Mouse (Mus musculus) monocyte, adult 5-6 weeks (primary cell): Measurements from ENCODE around the gene Strn. TPM values are rescaled to one million over a fixed set of nuclear protein-coding genes. Genes with fewer than 3 reads are reported as not detected.
"Not testable (repeated sequence)": the region's sequence is repeated elsewhere in the genome, so short reads cannot be mapped to it uniquely, and the experiment has no call there.

Experiments used
- ATAC-seq: fragments of 153-309, 156-312 bp; replicated peaks from 2 replicates; pipeline ENCODE4 v1.8.0; 2017; ENCODE audit warnings: mild to moderate bottlenecking; ENCODE audit not compliant: low TSS enrichment, insufficient number of reproducible peaks, severe bottlenecking, poor library complexity, low FRiP score
- total RNA-seq: library from RNA; stranded (forward); fragments of 200-1000, 200-491, 200-594 nt; gene quantifications from 3 replicates; pipeline ENCODE4 v1.2.3, GENCODE M21; 2017

Gene Strn
- total RNA-seq, 1 experiment from 2014 or later = 30.8 TPM

DNA sequence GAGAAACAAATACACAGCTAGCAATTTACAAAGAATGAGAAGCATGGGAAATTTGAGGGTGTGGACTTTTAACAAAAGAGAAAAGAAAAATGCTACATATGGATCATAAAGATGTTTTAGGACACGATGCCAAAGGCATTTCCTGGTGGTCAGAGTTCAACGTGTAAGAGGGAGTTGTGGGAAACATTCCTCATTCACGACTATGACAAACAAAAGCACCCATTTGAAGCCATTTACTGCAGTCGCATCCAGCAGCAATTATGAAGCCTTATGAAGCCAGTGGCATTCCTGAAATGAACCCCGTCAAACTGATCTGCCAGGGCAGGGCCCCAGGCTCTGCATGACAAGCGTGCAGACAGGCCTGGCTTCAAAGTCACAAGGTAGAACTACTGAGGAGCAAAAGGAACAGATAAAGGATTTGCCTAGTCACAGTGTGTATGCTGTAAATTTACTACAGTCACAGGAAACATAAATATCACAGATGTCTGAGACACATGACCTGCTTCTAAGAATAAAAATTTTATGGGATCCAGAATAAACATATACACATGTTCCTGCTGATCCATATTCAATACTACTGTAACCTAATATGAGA is 12.4 kb downstream of the Strn start:
- no peak for ATAC-seq

- no peak for ATAC-seq
Observed at GRCm38 (mm10) chr17:78721690-78722089, 15.3 kb downstream of the Strn start.

DNA sequence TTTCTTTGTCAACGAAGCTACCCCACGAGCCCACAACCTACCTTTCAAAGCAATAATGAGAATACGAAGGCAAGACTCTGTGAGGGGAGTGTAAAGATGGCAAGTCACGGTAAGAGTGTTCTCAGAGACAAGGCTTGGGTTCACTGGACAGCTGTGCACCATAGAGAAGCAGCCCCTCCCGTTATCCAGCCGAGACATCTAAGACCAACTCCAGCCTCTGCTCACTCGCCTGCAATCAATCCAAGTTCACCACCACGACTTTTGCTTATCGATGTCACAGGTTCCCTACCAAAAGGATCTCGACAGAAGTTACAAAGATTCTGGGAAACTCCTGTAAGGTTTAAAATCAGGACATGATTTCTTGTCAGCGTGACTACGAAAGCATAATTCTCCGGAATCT is 17.9 kb downstream of the Strn start:
- no peak for ATAC-seq

DNA sequence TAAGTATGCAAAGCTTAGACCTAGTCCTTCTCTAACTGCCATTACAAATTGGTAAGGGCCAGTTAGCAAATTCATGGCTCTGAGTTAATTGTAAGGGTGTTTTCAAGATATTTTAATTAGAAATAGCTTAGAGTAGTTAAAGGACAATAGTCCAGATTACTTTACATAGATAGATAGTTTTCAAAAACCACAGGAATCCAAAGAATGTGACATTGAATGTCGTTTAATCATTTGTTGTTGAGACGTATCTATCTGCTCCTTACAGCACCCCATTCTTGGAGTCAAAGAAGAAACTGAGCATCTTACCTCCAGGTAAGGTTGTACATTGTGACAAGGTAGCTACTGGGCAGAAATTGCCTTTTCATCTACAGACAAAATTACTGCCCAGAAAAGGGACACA is 26.7 kb downstream of the Strn start:
- no peak for ATAC-seq

GRCm38 (mm10) chr17:78708422-78708821 is 28.6 kb downstream of the Strn start:
- no peak for ATAC-seq

GRCm38 (mm10) chr17:78702988-78703387 is 34.0 kb downstream of the Strn start:
- no peak for ATAC-seq

DNA sequence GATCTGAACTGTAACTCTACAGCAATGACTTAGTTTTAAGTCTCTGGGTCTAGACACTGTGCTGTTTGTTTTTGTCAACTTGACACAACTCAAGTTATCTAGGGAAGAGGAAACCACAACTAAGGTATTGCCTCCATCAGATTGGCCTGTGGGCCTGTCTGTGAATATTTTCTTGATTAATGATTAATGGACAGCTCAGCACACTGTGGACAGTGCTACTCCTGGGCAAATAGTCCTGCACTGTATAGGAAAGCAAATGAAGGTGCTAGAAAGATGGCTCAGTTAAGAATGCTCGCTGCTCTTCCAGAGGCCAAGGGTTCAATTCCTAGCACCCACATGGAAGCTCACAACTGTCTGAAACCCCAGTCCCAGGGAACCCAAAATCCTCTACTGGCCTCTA is 38.0 kb downstream of the Strn start:
- ATAC-seq = no peak

DNA sequence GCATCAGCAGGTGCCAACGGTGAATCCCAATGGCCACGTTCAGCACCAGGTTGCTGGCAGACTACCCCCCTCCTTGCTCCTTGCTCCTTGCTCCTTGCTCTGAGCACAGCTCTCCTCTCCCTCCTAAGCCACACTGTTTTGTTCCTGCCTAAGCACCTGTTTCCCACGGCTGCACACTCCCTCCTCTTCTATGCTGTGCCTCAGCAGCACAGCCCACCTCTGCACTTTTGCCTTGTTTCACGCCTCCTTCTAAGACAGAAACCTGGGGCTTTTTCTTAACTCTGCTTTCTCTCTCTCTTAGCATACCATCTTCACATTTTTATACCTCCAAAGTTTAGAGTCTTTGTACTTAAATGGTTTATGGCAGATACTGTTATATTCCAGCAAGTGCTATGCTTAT is 39.5 kb downstream of the Strn start:
- ATAC-seq = no peak

GRCm38 (mm10) chr17:78696922-78697321 is 40.1 kb downstream of the Strn start:
- no peak for ATAC-seq

GRCm38 (mm10) chr17:78689231-78689630 is 47.8 kb downstream of the Strn start:
- ATAC-seq = not testable (repeated sequence)

- no peak for ATAC-seq
Observed at GRCm38 (mm10) chr17:78687971-78688370, 49.0 kb downstream of the Strn start.

DNA sequence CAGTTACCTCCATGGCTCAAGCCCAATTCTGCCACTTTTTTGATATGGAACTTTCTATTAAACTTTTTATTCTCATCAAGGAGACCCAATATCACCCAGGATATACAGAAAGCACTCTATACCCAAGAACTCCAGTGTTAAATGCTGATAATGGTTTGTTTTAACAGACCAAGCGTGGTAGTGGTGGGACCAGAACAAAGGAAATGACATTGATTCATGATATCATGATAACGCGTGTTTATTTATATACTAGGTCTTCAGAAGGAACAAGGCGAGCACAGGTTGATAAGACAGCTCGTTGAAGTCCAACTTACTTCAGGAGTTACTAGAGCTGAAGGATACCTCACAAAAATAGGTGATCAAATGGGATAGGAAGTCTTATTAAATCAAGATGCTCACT is 52.0 kb downstream of the Strn start:
- ATAC-seq = no peak

GRCm38 (mm10) chr17:78682351-78682750 is 54.6 kb downstream of the Strn start:
- no peak for ATAC-seq

GRCm38 (mm10) chr17:78679503-78679902 is 57.5 kb downstream of the Strn start:
- no peak for ATAC-seq

DNA sequence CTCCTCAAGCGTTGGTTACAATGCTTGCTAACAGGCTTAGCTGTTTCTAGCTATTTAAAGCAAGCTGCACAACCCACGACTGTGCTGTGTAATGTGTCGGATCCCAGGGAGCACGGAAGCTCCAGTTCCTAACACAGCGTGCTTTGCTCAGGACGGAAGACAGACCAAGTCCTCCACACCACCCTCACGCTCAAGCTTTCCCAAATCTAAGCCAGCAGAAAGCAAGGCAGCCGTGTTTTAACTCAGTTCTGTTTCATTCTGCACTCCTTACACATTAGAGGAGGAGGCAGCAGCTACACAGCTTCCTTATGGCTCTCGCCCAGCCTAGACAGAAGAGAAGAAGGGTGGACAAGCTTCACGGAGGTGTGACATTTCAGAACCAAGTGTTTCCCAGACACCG is 60.2 kb downstream of the Strn start:
- ATAC-seq = no peak

DNA sequence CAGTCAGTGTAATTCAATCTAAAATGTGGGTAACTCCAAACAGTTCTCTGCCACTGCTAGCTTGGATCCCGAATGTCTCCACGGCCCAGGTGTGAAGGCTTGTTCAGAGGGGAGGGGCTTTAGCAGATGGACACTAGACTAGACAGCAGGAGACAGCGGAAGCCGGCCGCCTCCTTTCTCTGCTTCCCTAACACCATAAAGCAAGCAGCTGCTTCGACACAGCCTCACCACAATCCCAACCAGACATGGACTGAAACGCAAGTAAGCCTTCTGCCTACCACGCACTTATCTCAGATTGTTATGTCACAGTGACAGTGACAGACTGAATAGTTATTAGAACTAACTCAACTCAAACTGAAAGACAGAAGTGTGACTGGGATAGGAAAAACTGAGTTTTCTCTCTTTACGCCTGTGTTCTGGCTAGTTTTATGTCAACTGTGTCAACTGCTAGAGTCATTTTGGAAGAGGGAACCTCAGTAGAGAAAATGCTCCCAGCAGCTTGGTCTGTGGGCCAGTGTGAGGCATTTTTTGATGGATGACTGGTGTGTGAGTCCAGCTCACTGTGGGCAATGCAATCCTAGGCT is 71.9 kb downstream of the Strn start:
- ATAC-seq = no peak

GRCm38 (mm10) chr17:78654841-78655240 is 82.2 kb downstream of the Strn start:
- no peak for ATAC-seq

DNA sequence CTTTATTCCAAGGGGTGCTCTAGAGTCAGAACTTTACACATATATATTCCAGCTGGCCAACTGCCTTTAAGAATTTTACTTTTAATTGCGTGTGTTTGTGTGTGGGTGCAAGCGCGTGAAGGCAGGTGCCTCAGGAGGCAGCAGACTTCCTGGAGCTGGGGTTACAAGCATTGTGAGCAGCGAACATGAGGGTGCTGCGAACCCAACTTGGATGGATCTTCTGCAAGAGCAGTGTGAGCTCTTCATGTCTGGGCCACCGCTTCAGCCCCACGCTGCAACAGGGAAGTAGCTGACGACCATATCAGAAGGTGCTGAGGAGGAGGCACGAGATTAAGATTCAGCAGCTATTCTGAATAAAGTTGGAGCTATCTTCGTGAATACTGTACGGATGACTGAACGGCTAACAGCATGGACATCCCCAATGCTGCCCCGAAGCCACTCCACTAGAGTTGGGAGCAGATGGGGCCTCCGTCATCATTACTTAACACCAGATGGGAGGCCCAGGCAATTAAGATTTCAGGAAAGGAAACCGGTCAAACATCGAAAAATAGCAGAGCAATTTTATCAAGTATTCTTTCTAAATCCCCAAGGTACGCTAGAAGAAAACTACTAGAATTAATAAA is 93.0 kb downstream of the Strn start:
- no peak for ATAC-seq

DNA sequence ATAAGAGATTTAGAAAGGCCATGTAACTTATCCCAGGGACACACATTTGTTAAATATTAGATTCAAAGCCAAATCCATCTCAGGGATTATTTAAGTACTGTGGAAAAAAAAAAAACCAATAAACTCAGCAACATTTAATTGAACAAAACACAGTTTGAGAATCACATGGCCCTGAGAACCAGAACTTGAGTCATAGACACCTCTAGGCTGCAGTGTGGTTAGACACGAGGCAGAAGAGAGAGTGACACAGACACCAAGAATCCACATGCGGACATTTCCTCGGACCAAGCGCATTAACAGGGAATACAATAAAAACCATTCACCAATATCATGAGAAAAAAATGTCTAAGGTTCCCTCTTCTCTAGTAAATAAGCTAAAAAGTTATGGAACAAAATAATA is 94.7 kb downstream of the Strn start:
- no peak for ATAC-seq

DNA sequence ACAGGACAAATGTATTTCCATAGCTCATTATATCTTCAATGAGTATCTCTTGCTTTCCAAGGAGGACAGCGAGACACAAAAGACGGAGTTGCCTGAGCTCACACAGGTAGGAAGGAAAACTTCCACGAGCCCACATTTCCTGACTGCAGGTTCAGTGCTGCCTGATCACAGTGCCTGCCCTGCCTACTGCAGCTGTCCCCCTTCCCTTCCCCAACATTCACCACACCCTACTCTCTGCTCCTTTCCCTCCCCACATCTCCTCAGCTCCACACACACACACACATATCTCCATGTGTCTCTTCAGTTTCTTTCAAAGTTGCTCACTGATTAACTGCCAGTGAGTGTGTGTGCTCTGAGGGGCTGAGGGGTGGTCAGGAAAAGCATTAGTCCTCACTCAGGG is 96.6 kb downstream of the Strn start:
- ATAC-seq = no peak
